Mouse (Mus musculus) small intestine, adult 2 months (tissue): Measurements from ENCODE around the gene Gm10645.

Experiments
- CTCF ChIP-seq: fragments of 200-500 bp; IDR thresholded peaks from 2 replicates; pipeline ENCODE4 v1.5.1; 2012; ENCODE audit warnings: low read depth, mild to moderate bottlenecking, control low read depth, inconsistent platforms, low read length, moderate library complexity, mixed read lengths; ENCODE audit not compliant: insufficient replicate concordance, insufficient read length; ENCODE audit errors: extremely low read depth
- POLR2A ChIP-seq: fragments of 200-500 bp; IDR thresholded peaks from 2 replicates; pipeline ENCODE4 v1.6.1; 2012; ENCODE audit warnings: low read depth, mild to moderate bottlenecking, control low read depth, inconsistent platforms, low read length, moderate library complexity

DNA sequence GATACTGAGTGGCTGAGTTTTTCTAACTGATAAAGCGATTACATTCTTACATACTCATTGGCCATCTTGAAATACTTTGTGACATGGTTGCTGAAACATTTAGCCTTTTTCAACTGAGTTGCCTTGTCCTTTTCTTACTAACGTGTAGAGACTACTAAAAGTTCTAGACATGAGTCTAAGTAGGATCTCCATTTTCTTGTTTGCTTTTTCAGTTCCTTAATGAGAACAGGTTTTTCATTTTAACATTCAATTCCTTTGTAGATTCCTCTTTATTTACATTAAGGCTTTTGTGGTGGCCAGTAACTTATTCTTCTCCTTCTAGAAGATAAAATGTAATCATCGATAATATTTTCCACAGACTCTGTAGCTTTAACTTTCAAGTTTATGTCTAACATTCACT lies 3.2 kb upstream of the Gm10645 start:
- TF ChIP-seq CTCF, result no peak
- TF ChIP-seq POLR2A, result no peak
